Mouse (Mus musculus): ENCODE results near the gene N4bp2l1. TPM values are rescaled to one million over a fixed set of nuclear protein-coding genes. Genes with fewer than 3 reads are reported as not detected.

N4bp2l1 gene
- polyA plus RNA-seq, 1 experiment from 2014 or later = 16.7 TPM

DNA sequence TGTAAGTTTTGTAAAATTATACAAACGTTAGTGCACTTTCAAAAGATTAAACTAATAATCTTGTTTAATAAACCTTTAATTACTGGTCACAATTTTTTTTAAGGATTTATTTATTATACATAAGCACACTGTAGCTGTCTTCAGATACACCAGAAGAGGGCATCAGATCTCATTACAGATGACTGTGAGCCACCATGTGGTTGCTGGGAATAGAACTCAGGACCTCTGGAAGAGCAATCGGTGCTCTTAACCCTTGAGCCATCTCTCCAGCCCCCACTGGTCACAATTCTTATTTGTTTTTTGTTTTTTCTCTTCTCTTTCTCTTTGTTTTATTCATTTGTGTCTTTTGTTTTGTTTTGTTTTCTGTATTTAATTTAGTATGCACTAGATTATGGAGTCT lies 71.7 kb downstream of the N4bp2l1 start:
- Histone ChIP-seq H3K9ac (no peak overlapping the region), H3K4me3 (no peak overlapping the region), H3K4me2 (no peak overlapping the region), H3K27ac (no peak overlapping the region), H3K36me3 (replicated peaks) (no peaks in the 10 kb centered on the region), H3K9me3 (no peaks in the 10 kb centered on the region), H3K4me1 (peaks cover 11% of the 10 kb centered on the region), H3K27me3 (replicated peaks) (no peaks in the 10 kb centered on the region)
- ATAC-seq (replicated peaks) = no peak
- 79% methylated on average over 2 of the region's 2 CpGs for WGBS

DNA sequence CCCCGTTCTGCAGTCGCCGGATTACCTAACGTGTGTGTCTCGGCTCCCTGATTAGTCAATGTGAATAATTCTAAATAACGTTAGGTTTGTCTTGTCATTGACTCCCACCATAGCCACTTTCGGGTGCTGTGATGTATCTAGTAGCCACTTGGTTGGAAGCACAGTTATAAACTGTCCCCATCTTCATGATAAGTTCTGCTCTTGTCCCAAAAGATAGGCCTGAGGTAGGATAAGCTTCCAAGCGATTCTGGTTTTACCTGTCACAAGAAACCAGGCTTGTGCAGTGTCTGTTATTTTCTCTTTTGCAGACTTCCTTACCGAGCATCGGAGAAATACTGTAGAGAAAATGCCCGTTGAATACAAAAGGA lies 74.1 kb downstream of the N4bp2l1 start:
- no peaks in the 10 kb centered on the region for H3K9me3 ChIP-seq
- WGBS = 7% methylated on average over 11 of the region's 11 CpGs
- no peak; the same call in 1 of the 2 replicates for ATAC-seq (replicated peaks)
- H3K4me3 ChIP-seq = peak overlapping the region; percentile 92
- peak overlapping the region; percentile 76 for H3K27ac ChIP-seq
- no peaks in the 10 kb centered on the region for H3K36me3 ChIP-seq (replicated peaks)
- no peaks in the 10 kb centered on the region for H3K27me3 ChIP-seq (replicated peaks)
- peaks cover 11% of the 10 kb centered on the region for H3K4me1 ChIP-seq
- H3K9ac ChIP-seq = peak overlapping the region; percentile 96
- peak overlapping the region; percentile 66 for H3K4me2 ChIP-seq

- peak; percentile 97 for ATAC-seq (replicated peaks)
- H3K4me1 ChIP-seq = peaks cover 11% of the 10 kb centered on the region
- H3K36me3 ChIP-seq (replicated peaks) = no peaks in the 10 kb centered on the region
- peak within 1 kb of the TSS; percentile 96 for H3K9ac ChIP-seq
- peak within 1 kb of the TSS; percentile 66 for H3K4me2 ChIP-seq
- H3K27me3 ChIP-seq (replicated peaks) = no peaks in the 10 kb centered on the region
- no peaks in the 10 kb centered on the region for H3K9me3 ChIP-seq
- H3K27ac ChIP-seq = peak within 1 kb of the TSS; percentile 76
- WGBS = 5% methylated on average over 59 of the region's 63 CpGs
- peak within 1 kb of the TSS; percentile 92 for H3K4me3 ChIP-seq
Measured at GRCm38 (mm10) chr5:150521937-150522866, 74.8 kb downstream of the N4bp2l1 start, which contains the start of gene Brca2. TSS of gene Brca2 (plus strand) at chr5:150522630.

Other genes starting within 250 kb of the N4bp2l1 start
- gene Zar1l, start 79.0 kb downstream of the N4bp2l1 start, polyA plus RNA-seq (2015; fragmentation: Nextera tagmentation; extraction: Ambion mirVana) = not detected in 2 replicates
- gene Brca2, start 74.6 kb downstream of the N4bp2l1 start, polyA plus RNA-seq (2015; fragmentation: Nextera tagmentation; extraction: Ambion mirVana) = 11.9 and 14.5 TPM in 2 replicates
- gene N4bp2l2, start 69.0 kb upstream of the N4bp2l1 start, polyA plus RNA-seq (2015; fragmentation: Nextera tagmentation; extraction: Ambion mirVana) = 26.9 and 27.3 TPM in 2 replicates
- 30.1 and 32.5 TPM in 2 replicates for gene Pds5b, start 76.6 kb upstream of the N4bp2l1 start, polyA plus RNA-seq (2015; fragmentation: Nextera tagmentation; extraction: Ambion mirVana)

Measured in midbrain, embryonic 15.5 days (tissue).